Mouse (Mus musculus) myocyte (in vitro differentiated cells): ENCODE data around the gene Cdadc1. TPM values are rescaled to one million over a fixed set of nuclear protein-coding genes. Genes with fewer than 3 reads are reported as not detected.
A peak's percentile ranks its signal among the peaks of the same experiment; 100 is the strongest.

ENCODE experiments used
- H3K27me3 ChIP-seq: one replicate; pipeline ENCODE4 v1.6.1; 2011; ENCODE audit not compliant: control insufficient read depth, insufficient read depth, insufficient read length
- H3K36me3 ChIP-seq: one replicate; pipeline ENCODE4 v1.6.1; 2011; ENCODE audit not compliant: control insufficient read depth, insufficient read depth
- H3K4me2 ChIP-seq: one replicate; pipeline ENCODE4 v1.6.1; 2011; ENCODE audit warnings: low read depth, control low read depth
- H3K4me3 ChIP-seq: one replicate; pipeline ENCODE4 v1.5.1; 2011; ENCODE audit warnings: mild to moderate bottlenecking, control low read depth, moderate library complexity
- H3K79me2 ChIP-seq: one replicate; pipeline ENCODE4 v1.6.1; 2011; ENCODE audit not compliant: control insufficient read depth, insufficient read depth
- H3ac ChIP-seq: one replicate; pipeline ENCODE4 v1.6.1; 2011; ENCODE audit not compliant: control insufficient read depth, insufficient read length
- CEBPB ChIP-seq: IDR thresholded peaks from 2 replicates; pipeline ENCODE4 v1.6.1; 2011; ENCODE audit warnings: mild to moderate bottlenecking, moderate library complexity; ENCODE audit not compliant: poor library complexity, insufficient read depth, severe bottlenecking
- E2F4 ChIP-seq: IDR thresholded peaks from one replicate; pipeline ENCODE4 v1.6.1; 2011; ENCODE audit warnings: mild to moderate bottlenecking, control low read depth, moderate library complexity; ENCODE audit not compliant: insufficient read depth
- MAX ChIP-seq: IDR thresholded peaks from one replicate; pipeline ENCODE4 v1.6.1; 2011; ENCODE audit warnings: low read depth, mild to moderate bottlenecking, control low read depth
- MYOD1 ChIP-seq, 3 experiments: IDR thresholded peaks; one replicate each; pipeline ENCODE4 v1.6.1; 2011; ENCODE audit warnings: control low read depth in 2 of 3, low read depth in 2 of 3, mild to moderate bottlenecking in 2 of 3, moderate library complexity in 1 of 3; ENCODE audit not compliant: insufficient read length in 2 of 3, control insufficient read depth in 1 of 3
- MYOG ChIP-seq, 3 experiments: IDR thresholded peaks; one replicate each; pipeline ENCODE4 v1.6.1; 2011; ENCODE audit warnings: control low read depth in 2 of 3, low read depth in 2 of 3, mild to moderate bottlenecking in 2 of 3; ENCODE audit not compliant: insufficient read length in 2 of 3, control insufficient read depth in 1 of 3, insufficient read depth in 1 of 3
- POLR2A ChIP-seq: IDR thresholded peaks from one replicate; pipeline ENCODE4 v1.6.1; 2011; ENCODE audit warnings: low read depth, mild to moderate bottlenecking, control low read depth, moderate library complexity; ENCODE audit not compliant: insufficient read length
- POLR2AphosphoS2 ChIP-seq: IDR thresholded peaks from one replicate; pipeline ENCODE4 v1.6.1; 2011; ENCODE audit warnings: low read depth, control low read depth; ENCODE audit not compliant: insufficient read length
- REST ChIP-seq: IDR thresholded peaks from one replicate; pipeline ENCODE4 v1.6.1; 2011; ENCODE audit warnings: mild to moderate bottlenecking, control low read depth, moderate library complexity; ENCODE audit not compliant: insufficient read depth, insufficient read length
- SRF ChIP-seq: IDR thresholded peaks from one replicate; pipeline ENCODE4 v1.6.1; 2011; ENCODE audit warnings: low read depth; ENCODE audit not compliant: control insufficient read depth, insufficient read length
- TCF12 ChIP-seq: IDR thresholded peaks from one replicate; pipeline ENCODE4 v1.6.1; 2011; ENCODE audit warnings: mild to moderate bottlenecking, control low read depth; ENCODE audit not compliant: poor library complexity, insufficient read depth, severe bottlenecking
- TCF3 ChIP-seq: IDR thresholded peaks from one replicate; pipeline ENCODE4 v1.6.1; 2011; ENCODE audit warnings: low read depth, control low read depth; ENCODE audit not compliant: insufficient read length
- USF1 ChIP-seq: IDR thresholded peaks from one replicate; pipeline ENCODE4 v1.6.1; 2011; ENCODE audit warnings: low read depth, mild to moderate bottlenecking, control low read depth, moderate library complexity
- polyA plus RNA-seq: library from polyadenylated mRNA; unstranded; fragments of >200 nt; fragmentation: generic; extraction: Trizol; gene quantifications from one replicate; pipeline ENCODE4 v1.2.1, GENCODE M21; 2012; ENCODE audit warnings: missing spikeins

Cdadc1 gene
- polyA plus RNA-seq = 10.5 TPM

DNA sequence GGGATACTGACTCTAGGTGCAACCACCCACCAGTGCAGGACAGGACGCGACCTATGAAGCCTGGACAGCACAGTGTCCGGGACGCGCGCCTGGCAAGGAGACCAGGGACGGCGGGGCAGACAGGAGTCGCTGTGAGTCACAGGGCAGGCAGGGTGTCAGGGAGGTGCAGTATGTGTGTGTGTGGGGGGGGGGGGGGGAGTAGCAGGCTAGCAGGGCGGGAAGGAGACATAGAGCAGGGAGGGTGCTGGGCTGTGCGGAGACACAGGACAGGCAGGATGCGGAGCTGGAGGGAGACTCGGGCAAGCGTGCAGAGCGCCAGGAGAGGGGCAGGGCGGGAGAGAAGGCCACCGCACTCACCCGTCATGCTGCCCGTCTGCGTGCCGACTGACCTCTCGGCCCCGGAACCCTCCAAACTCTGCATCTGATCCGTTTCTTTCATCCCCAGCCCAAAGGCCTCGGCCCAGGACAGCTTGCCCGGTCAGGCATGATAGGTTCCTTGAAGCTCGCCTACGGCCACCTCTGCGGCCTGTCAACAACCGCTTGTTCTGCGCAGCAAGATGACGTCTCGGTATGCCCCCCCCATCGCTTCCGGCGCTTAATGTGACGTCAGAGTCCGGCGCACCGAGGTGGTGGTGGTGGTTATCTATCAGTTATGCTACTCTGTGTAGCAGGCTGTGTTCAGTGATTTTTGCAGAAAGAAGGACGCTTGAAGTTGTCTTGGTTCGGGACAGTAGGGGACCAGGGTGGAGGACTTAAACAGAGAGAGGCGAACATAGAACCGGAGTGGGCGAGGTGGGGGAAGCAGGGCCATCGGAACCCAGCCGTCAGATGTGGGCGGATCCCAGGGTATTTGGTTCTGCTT, at the start of gene Cdadc1:
Cdadc1 (minus strand) TSS at position 562 of the 862 bp plus-strand sequence.
- no peak for TF ChIP-seq REST
- TF ChIP-seq TCF12 = no peak
- no peak for TF ChIP-seq MYOG (IDR thresholded peaks at IDR 0.05; ENCODE audit: control insufficient read depth in 1 of 3, insufficient read depth in 1 of 3, insufficient read length in 2 of 3, low read depth in 2 of 3)
- TF ChIP-seq MAX = no peak
- no peak for TF ChIP-seq CEBPB
- no peak for TF ChIP-seq E2F4
- no peak for TF ChIP-seq USF1
- peak in 1 of 3 experiments; percentile 3 for TF ChIP-seq MYOD1 (IDR thresholded peaks at IDR 0.05; ENCODE audit: control insufficient read depth in 1 of 3, insufficient read length in 2 of 3, low read depth in 2 of 3)
- peak; percentile 68 for TF ChIP-seq POLR2A
- TF ChIP-seq SRF = peak; percentile 74
- peak; percentile 75 for TF ChIP-seq POLR2AphosphoS2
- no peak for TF ChIP-seq TCF3
- Histone ChIP-seq H3K36me3 (peaks cover 8% of the 10 kb centered on the region), H3K27me3 (no peaks in the 10 kb centered on the region), H3K4me2 (peak within 1 kb of the TSS; percentile 85), H3K4me3 (peak within 1 kb of the TSS; percentile 96), H3ac (peak within 1 kb of the TSS; percentile 41), H3K79me2 (peaks cover 10% of the 10 kb centered on the region)

DNA sequence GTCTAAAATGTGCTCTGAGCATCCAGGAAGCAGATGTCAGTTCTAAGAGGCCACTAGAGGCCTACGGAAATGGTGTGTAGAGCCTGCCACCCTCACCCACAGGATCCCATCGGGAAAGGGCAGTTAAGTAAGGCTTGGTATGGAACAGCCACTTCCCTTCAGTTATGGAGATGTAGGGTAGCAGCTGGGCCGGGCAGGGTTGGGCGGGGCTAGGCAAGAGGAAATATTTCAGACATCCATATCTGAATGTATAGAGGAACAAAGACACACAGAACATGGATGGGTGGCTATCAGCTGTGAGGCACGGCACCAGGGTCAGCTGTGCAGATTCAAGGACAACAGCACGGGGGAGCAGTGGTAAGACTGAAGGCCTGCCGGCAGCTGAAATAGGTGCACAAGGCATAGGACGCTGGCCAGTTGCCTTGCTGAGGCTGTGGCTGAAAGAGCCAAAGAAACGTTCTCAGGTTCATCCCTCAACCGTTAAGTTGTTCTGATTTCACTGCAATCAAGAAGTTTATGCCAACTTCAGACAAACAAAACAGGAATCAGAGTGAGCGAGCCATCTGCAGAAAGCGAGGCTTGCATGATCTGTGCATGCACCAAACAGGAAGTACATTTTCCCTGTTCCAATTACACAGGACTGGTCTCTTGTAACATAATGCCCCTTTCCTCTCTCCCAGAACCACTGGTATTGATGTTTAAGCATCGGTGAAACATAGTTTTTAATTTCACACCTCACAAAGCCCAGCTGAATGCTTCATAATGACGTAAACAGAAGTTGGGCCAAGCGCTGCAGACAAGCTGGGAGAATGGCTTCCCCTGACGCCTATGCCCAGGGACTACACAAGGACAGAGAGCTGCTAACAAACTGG, 49.3 kb upstream of the Cdadc1 start:
- H3K4me2 ChIP-seq = no peak overlapping the region
- H3K4me3 ChIP-seq = no peak overlapping the region
- H3K36me3 ChIP-seq = no peaks in the 10 kb centered on the region
- TF ChIP-seq TCF3 (no peak), REST (no peak), USF1 (no peak), MAX (no peak), MYOG (IDR thresholded peaks at IDR 0.05; ENCODE audit: control insufficient read depth in 1 of 3, insufficient read depth in 1 of 3, insufficient read length in 2 of 3, low read depth in 2 of 3) (peak in 2 of 3 experiments; percentile 34 to 45), POLR2A (no peak), MYOD1 (IDR thresholded peaks at IDR 0.05; ENCODE audit: control insufficient read depth in 1 of 3, insufficient read length in 2 of 3, low read depth in 2 of 3) (peak in 1 of 3 experiments; percentile 53), TCF12 (no peak)
- H3K79me2 ChIP-seq = no peaks in the 10 kb centered on the region
- no peak overlapping the region for H3ac ChIP-seq
- H3K27me3 ChIP-seq = no peaks in the 10 kb centered on the region

DNA sequence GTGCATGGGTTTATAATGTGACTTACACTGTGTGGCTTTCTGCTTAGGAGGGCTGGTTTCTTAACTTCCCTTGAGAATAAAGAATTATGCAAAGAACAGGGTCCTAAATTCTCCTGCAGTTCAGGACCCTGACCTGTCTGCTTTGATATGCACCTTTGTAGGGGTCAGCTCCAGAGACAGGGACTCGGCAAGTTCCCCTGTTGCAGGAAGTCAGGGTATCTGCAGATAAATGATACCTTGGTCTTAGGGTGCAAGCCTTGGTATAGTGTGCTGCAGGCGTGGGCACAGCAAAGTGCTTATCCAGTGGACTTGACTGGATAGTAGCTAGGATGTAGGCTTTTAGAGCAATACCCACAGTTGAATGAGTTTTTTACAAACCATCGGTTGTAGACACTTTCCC, 47.1 kb upstream of the Cdadc1 start:
- H3K4me2 ChIP-seq = no peak overlapping the region
- TF ChIP-seq MAX (no peak), TCF3 (no peak), USF1 (no peak), MYOG (IDR thresholded peaks at IDR 0.05; ENCODE audit: control insufficient read depth in 1 of 3, insufficient read depth in 1 of 3, insufficient read length in 2 of 3, low read depth in 2 of 3) (no peak), E2F4 (no peak), TCF12 (no peak), SRF (no peak), POLR2AphosphoS2 (no peak), CEBPB (no peak), REST (no peak), POLR2A (no peak), MYOD1 (IDR thresholded peaks at IDR 0.05; ENCODE audit: control insufficient read depth in 1 of 3, insufficient read length in 2 of 3, low read depth in 2 of 3) (no peak)
- no peaks in the 10 kb centered on the region for H3K27me3 ChIP-seq
- H3K4me3 ChIP-seq = no peak overlapping the region
- no peaks in the 10 kb centered on the region for H3K36me3 ChIP-seq
- no peaks in the 10 kb centered on the region for H3K79me2 ChIP-seq
- no peak overlapping the region for H3ac ChIP-seq

GRCm38 (mm10) chr14:59644166-59644565, 46.4 kb upstream of the Cdadc1 start:
- no peaks in the 10 kb centered on the region for H3K27me3 ChIP-seq
- H3ac ChIP-seq = no peak overlapping the region
- H3K79me2 ChIP-seq = no peaks in the 10 kb centered on the region
- TF ChIP-seq E2F4 (no peak), POLR2AphosphoS2 (no peak), TCF3 (no peak), REST (no peak)
- no peaks in the 10 kb centered on the region for H3K36me3 ChIP-seq
- H3K4me3 ChIP-seq = no peak overlapping the region
- peak overlapping the region; percentile 52 for H3K4me2 ChIP-seq
